Mouse (Mus musculus): ENCODE results near the gene Cbfb. TPM values are rescaled to one million over a fixed set of nuclear protein-coding genes. Genes with fewer than 3 reads are reported as not detected.

Gene Cbfb
- total and polyA plus RNA-seq, 3 experiments: 32.5 to 37.9 TPM; not detected in 1

GRCm38 (mm10) chr8:105178211-105178800 lies 7.8 kb downstream of the Cbfb start:
- no peak for TF ChIP-seq NRF1 (IDR thresholded peaks at IDR 0.05; ENCODE audit: insufficient read depth, low read depth, low read length, poor library complexity, severe bottlenecking)
- DNase-seq (ENCODE audit: low read depth, low spot score): no peak
- Histone ChIP-seq H3K79me2 (ENCODE audit: control insufficient read depth, insufficient read depth, low read length, poor library complexity) (peaks cover 15% of the 10 kb centered on the region), H3K9ac (ENCODE audit: control insufficient read depth, low read depth, low read length, poor library complexity, severe bottlenecking) (no peak overlapping the region), H3K9me3 (replicated peaks; ENCODE audit: insufficient read depth, low read length) (no peaks in the 10 kb centered on the region), H3K36me3 (ENCODE audit: control insufficient read depth in 1 of 2, insufficient read depth in 2 of 2, low read length in 2 of 2) (peaks cover 3 to 13% of the 10 kb centered on the region in 2 experiments), H3K4me3 (ENCODE audit: control insufficient read depth in 1 of 2, insufficient read depth in 1 of 2, low read depth in 2 of 2, low read length in 2 of 2) (no peak overlapping the region), H3K27me3 (ENCODE audit: control insufficient read depth in 1 of 2, insufficient read depth in 2 of 2, low read length in 2 of 2) (no peaks in the 10 kb centered on the region), H3K27ac (ENCODE audit: control insufficient read depth, low read depth, low read length) (no peak overlapping the region), H3K4me1 (ENCODE audit: control insufficient read depth in 1 of 2, insufficient read depth in 2 of 2, low read length in 2 of 2) (peaks cover under 1 to 1% of the 10 kb centered on the region in 2 experiments; a peak in 3 of 4 replicates)

- Histone ChIP-seq H3K27me3 (ENCODE audit: control insufficient read depth in 1 of 2, insufficient read depth in 2 of 2, low read length in 2 of 2) (no peaks in the 10 kb centered on the region), H3K9ac (ENCODE audit: control insufficient read depth, low read depth, low read length, poor library complexity, severe bottlenecking) (no peak overlapping the region), H3K27ac (ENCODE audit: control insufficient read depth, low read depth, low read length) (no peak overlapping the region), H3K79me2 (ENCODE audit: control insufficient read depth, insufficient read depth, low read length, poor library complexity) (peaks cover 2% of the 10 kb centered on the region; the same call in 1 of the 2 replicates), H3K4me1 (ENCODE audit: control insufficient read depth in 1 of 2, insufficient read depth in 2 of 2, low read length in 2 of 2) (no peaks in the 10 kb centered on the region), H3K4me3 (ENCODE audit: control insufficient read depth in 1 of 2, insufficient read depth in 1 of 2, low read depth in 2 of 2, low read length in 2 of 2) (no peak overlapping the region), H3K36me3 (ENCODE audit: control insufficient read depth in 1 of 2, insufficient read depth in 2 of 2, low read length in 2 of 2) (peaks cover 0 to 13% of the 10 kb centered on the region in 2 experiments; a peak in 2 of 4 replicates), H3K9me3 (replicated peaks; ENCODE audit: insufficient read depth, low read length) (no peaks in the 10 kb centered on the region)
- TF ChIP-seq ZKSCAN1 (IDR thresholded peaks at IDR 0.05; ENCODE audit: low read depth, low read length) (no peak), MXI1 (IDR thresholded peaks at IDR 0.05; ENCODE audit: low read depth, low read length) (no peak)
- no peak for DNase-seq (ENCODE audit: low read depth, low spot score)
These were observed 11.7 kb downstream of the Cbfb start for GRCm38 (mm10) chr8:105182201-105182600.

- no peaks in the 10 kb centered on the region for H3K4me1 ChIP-seq (ENCODE audit: control insufficient read depth in 1 of 2, insufficient read depth in 2 of 2, low read length in 2 of 2)
- TF ChIP-seq GABPA (IDR thresholded peaks at IDR 0.05; ENCODE audit: low read depth, low read length): no peak
- TF ChIP-seq ZNF384 (IDR thresholded peaks at IDR 0.05; ENCODE audit: low read depth, low read length): no peak
- no peak for TF ChIP-seq POLR2A (IDR thresholded peaks at IDR 0.05; ENCODE audit: control insufficient read depth in 1 of 2, insufficient read depth in 1 of 2, low read depth in 1 of 2, low read length in 2 of 2, poor library complexity in 1 of 2)
- no peak for TF ChIP-seq CHD1 (IDR thresholded peaks at IDR 0.05; ENCODE audit: low read depth, low read length)
- no peak for TF ChIP-seq MAFK (IDR thresholded peaks at IDR 0.05; ENCODE audit: borderline replicate concordance, low read depth, low read length)
- no peak for TF ChIP-seq JUND (IDR thresholded peaks at IDR 0.05; ENCODE audit: low read depth, low read length)
- TF ChIP-seq UBTF (IDR thresholded peaks at IDR 0.05; ENCODE audit: borderline replicate concordance, insufficient read depth, low read depth, low read length): no peak
- TF ChIP-seq NRF1 (IDR thresholded peaks at IDR 0.05; ENCODE audit: insufficient read depth, low read depth, low read length, poor library complexity, severe bottlenecking): no peak
- TF ChIP-seq USF1 (IDR thresholded peaks at IDR 0.05; ENCODE audit: low read depth, low read length): no peak
- TF ChIP-seq RCOR1 (IDR thresholded peaks at IDR 0.05; ENCODE audit: low read depth, low read length): no peak
- TF ChIP-seq USF2 (IDR thresholded peaks at IDR 0.05; ENCODE audit: borderline replicate concordance in 1 of 2, insufficient read depth in 1 of 2, low read depth in 1 of 2, low read length in 2 of 2): no peak
- TF ChIP-seq MAX (IDR thresholded peaks at IDR 0.05; ENCODE audit: low read length): no peak
- no peak for TF ChIP-seq TCF12 (IDR thresholded peaks at IDR 0.05; ENCODE audit: low read depth, low read length)
- TF ChIP-seq EP300 (IDR thresholded peaks at IDR 0.05; ENCODE audit: low read depth in 1 of 2, low read length in 2 of 2): no peak
- no peak for TF ChIP-seq KAT2A (conservative IDR thresholded peaks at IDR 0.05; ENCODE audit: low read depth, low read length)
- TF ChIP-seq ZKSCAN1 (IDR thresholded peaks at IDR 0.05; ENCODE audit: low read depth, low read length): no peak
- no peak overlapping the region for H3K9ac ChIP-seq (ENCODE audit: control insufficient read depth, low read depth, low read length, poor library complexity, severe bottlenecking)
- H3K9me3 ChIP-seq (replicated peaks; ENCODE audit: insufficient read depth, low read length): no peaks in the 10 kb centered on the region
- no peak for DNase-seq (ENCODE audit: low read depth, low spot score)
- no peaks in the 10 kb centered on the region for H3K27me3 ChIP-seq (ENCODE audit: control insufficient read depth in 1 of 2, insufficient read depth in 2 of 2, low read length in 2 of 2)
- H3K4me3 ChIP-seq (ENCODE audit: control insufficient read depth in 1 of 2, insufficient read depth in 1 of 2, low read depth in 2 of 2, low read length in 2 of 2): no peak overlapping the region
- no peak overlapping the region for H3K27ac ChIP-seq (ENCODE audit: control insufficient read depth, low read depth, low read length)
- H3K79me2 ChIP-seq (ENCODE audit: control insufficient read depth, insufficient read depth, low read length, poor library complexity): peaks cover 4% of the 10 kb centered on the region; the same call in 1 of the 2 replicates
- H3K36me3 ChIP-seq (ENCODE audit: control insufficient read depth in 1 of 2, insufficient read depth in 2 of 2, low read length in 2 of 2): no peaks in the 10 kb centered on the region; a peak in 2 of 4 replicates
These were observed 16.1 kb downstream of the Cbfb start for GRCm38 (mm10) chr8:105186467-105187005.

Data from MEL (cell line).